Mouse (Mus musculus) spleen, postnatal 14 days (tissue): Measurements from ENCODE around the gene Atg16l1.
"Not testable (repeated sequence)": the region's sequence is repeated elsewhere in the genome, so short reads cannot be mapped to it uniquely, and the experiment has no call there.

Experiments used
- DNase-seq, 2 experiments: peaks; one replicate each; pipeline ENCODE4 v3.0.0; 2021 to 2022; ENCODE audit warnings: low spot score in 2 of 2

Gene Atg16l1

GRCm38 (mm10) chr1:87773336-87773735 is 17.7 kb downstream of the Atg16l1 start:
- DNase-seq = no peak

GRCm38 (mm10) chr1:87774845-87775244 is 19.2 kb downstream of the Atg16l1 start:
- DNase-seq = no peak

- DNase-seq = no peak
Measured at GRCm38 (mm10) chr1:87779204-87779785, 23.6 kb downstream of the Atg16l1 start.

- no peak for DNase-seq
Measured at GRCm38 (mm10) chr1:87785703-87786102, 30.0 kb downstream of the Atg16l1 start.

DNA sequence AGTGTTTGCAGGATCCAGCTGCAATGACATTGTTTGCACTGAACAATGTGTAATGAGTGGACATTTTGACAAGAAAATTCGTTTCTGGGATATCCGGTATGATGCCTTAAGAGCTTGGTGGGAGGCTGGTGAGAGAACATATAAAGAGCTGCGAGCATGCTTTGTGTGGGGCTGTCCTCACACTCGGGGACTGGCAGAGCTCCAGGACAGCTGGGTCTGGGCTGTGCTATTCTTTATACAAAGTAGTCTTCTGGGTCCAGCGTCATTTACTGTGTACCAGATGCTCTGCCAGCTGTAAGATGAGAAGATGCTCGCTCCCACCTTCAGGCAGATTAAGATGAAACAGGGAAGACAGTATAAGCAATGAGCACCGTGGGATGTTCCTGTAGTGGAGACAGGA is 30.6 kb downstream of the Atg16l1 start:
- no peak for DNase-seq

- DNase-seq = no peak
Measured at GRCm38 (mm10) chr1:87789665-87790064, 34.0 kb downstream of the Atg16l1 start.

- no peak for DNase-seq
Measured at GRCm38 (mm10) chr1:87792438-87793137, 36.9 kb downstream of the Atg16l1 start.

DNA sequence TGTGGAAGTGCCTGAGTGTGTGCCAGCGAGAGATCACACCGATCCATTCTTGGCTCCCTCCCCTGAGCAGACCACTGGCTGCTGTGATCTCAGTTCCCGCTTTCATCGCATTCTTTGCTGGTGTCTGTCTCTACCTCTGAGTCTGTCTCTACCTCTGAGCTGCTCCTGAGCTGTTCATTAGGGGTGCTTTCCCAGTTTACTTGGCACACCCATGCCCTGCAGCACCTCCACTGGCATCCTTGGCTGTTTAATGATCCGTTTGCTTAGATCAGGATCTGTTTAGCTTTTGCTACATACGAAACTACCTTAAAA is 37.4 kb downstream of the Atg16l1 start:
- DNase-seq = no peak

GRCm38 (mm10) chr1:87797702-87798101 is 42.0 kb downstream of the Atg16l1 start:
- DNase-seq = no peak

- no peak for DNase-seq
Measured at GRCm38 (mm10) chr1:87798306-87798705, 42.6 kb downstream of the Atg16l1 start.

DNA sequence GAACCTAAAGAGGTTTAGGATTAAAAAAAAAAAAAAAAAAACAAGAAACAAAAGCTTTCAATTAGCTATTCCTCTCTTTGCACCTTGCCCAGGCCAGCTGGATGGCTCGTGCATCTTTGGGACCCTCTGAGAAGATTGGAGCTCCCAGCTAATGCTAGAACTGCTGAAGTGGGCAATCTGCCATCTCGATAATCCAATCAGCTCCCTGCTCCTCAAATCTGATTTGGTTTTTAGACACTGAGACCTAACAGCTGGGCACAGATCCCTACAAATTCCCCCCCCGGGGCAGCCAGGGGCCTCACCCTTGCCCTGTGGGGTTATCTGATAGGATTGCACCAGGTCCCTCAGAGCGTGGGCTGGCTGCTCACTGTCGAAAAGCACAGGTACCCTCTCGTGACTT is 47.9 kb downstream of the Atg16l1 start, which contains the start of gene Sag:
Gene Sag (plus strand): TSS at position 105 of the 400 bp plus-strand sequence.
- DNase-seq = no peak

GRCm38 (mm10) chr1:87807751-87808150 is 52.1 kb downstream of the Atg16l1 start:
- no peak for DNase-seq

- DNase-seq = no peak
Measured at GRCm38 (mm10) chr1:87811391-87811790, 55.7 kb downstream of the Atg16l1 start.

DNA sequence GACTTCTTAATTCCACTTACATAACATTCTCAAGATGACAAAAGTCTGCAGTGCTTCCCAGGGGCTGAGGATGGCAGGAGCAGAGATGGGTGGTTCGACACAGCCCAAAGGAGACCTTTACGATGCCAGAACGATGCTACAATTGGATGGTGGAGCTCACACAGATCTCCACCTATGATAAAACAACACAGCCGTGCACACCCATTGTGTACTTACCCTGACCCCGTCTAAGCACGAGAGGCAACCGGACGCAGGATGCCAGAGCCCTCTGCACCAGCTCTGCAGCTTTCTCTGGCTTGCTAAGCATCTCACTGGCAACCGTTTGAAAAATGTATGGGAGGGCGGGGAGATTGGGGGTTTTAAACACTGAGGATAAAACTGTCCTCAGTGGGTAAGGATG is 56.4 kb downstream of the Atg16l1 start:
- no peak for DNase-seq

DNA sequence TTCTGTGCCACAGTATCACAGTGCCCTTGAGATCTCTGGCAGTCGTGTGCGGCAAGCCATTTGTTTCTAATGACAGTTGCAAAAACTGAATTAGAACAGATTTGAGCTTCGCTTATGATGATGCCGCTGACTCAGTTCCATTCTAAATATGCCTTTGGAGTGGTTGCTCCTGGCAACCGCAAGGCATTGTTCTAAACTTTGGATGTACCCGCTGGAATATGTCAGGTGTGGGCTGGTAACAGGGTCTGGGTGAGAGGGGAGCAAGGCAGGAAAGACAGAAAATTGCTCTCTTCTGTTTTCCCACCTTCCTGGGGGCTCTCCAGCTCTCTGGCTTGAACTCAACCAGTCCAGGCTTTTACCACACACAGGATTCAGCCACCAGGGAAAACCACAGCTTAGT is 57.5 kb downstream of the Atg16l1 start:
- no peak for DNase-seq

DNA sequence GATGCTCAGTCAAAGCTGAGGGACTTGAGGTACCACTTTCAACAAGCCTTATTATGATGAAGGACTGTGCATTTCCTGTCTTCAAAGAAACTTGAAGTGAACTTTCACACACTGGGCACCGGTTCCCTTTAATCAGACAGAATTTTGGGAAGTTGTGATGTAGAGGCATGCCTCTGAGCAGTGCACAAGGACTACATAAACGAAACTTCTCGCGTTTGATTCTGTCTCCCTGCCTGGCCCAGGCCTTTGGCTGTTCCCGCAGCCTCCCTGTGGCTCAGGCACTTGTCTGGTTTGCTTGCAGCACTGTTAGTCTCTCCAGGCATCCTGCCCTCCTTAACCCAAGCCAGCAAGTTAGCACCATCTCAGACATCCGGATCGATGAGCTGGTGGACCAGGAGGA is 58.0 kb downstream of the Atg16l1 start:
- DNase-seq = no peak

GRCm38 (mm10) chr1:87824420-87824995 is 68.8 kb downstream of the Atg16l1 start:
- no peak for DNase-seq

- DNase-seq = no peak
Measured at GRCm38 (mm10) chr1:87825281-87825680, 69.6 kb downstream of the Atg16l1 start.

DNA sequence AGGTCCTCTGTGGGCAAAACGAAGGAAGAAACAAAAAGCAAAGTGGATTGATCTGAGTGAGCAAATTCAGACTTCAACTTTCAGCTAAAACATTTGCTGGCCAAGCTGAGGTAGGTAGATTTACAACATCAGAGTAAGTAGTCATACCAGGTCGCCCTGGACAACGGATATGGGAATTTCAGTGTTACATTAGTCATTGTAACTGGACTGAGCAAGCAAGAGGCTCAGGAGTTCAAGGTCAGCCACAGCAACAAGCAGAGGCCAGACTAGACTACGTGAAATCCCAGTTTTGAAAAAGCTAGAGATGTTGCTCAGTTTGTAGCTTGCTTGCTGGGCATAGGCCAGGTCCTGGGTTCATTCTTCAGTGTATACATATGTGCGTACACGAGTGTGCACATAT is 70.3 kb downstream of the Atg16l1 start:
- DNase-seq = no peak

DNA sequence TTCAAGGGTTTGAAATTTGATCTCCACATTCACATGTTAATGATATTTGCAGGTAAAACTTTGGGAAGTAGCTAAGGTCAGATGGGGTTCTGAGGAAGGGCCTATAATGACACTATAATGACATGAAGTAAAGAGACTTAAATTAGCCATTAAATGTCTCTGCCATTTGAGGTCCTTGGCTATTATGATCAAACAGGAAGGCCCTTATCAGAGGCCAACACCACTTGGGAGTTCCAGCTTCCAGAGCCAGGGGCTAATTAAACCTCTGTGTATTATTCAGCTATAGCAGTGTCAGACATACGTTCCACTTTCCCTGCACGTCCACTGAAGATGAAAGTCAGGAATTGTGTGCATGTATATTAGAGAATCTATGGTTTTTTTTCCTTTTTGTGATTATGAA is 70.8 kb downstream of the Atg16l1 start:
- DNase-seq = no peak

- not testable (repeated sequence) for DNase-seq
Measured at GRCm38 (mm10) chr1:87827476-87827875, 71.8 kb downstream of the Atg16l1 start.

DNA sequence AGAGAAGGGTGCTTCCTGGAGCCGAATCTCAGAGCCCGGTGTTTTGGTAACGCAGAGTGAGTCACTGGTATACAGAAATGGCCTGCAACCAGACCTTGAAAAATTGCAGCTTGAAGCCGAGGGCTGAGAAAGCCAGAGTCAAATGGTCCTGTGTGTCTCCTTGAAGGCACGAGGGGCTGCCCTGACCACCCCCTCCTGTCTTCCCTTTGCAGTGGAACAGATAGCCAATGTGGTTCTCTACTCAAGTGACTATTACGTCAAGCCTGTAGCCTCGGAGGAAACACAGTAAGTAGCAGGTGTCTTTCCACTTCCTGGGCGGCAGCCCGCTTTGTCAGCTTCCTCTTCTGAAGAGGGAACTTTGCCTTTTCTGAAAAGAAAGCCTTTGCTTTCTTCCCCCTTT is 72.5 kb downstream of the Atg16l1 start:
- DNase-seq = peak; percentile 40 to 44

- DNase-seq = no peak
Measured at GRCm38 (mm10) chr1:87828926-87829580, 73.4 kb downstream of the Atg16l1 start.
